Mouse (Mus musculus) cerebral cortex, adult 2 months (tissue): Measurements from ENCODE around the gene Kcnj15.

Experiments
- WGBS: fragments of 180-500 bp; shearing (Covaris S2); methylation state at CpG from one replicate; pipeline ENCODE4 v1.1.7; 2018; 5-methylcytosine and 5-hydroxymethylcytosine counted together

The Kcnj15 gene

GRCm38 (mm10) chr16:95257266-95257894 is at the start of gene Kcnj15:
Kcnj15 (plus strand) TSS chr16:95257558.
- WGBS: 54% methylated on average over 6 of the region's 6 CpGs

DNA sequence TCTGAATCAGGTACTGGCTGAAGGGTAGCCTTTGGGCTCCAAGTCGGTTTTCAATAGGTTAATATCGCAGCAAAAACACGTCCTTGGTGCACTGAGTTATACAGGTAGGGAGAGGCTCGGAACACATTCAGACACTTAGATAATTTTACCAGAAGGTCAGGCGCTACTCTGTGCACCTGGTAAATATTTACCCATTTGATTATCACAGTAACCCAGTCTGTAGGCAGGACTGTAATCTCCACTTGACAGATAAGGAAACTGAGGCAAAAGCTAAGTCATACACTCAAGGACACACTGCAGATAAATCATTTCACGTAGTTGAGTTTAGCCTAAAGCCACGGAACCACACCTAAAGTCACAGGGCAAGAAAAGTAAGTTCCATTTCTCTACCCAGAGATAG is 49.1 kb upstream of the Kcnj15 start:
- 94% methylated on average over 7 of the region's 7 CpGs for WGBS

DNA sequence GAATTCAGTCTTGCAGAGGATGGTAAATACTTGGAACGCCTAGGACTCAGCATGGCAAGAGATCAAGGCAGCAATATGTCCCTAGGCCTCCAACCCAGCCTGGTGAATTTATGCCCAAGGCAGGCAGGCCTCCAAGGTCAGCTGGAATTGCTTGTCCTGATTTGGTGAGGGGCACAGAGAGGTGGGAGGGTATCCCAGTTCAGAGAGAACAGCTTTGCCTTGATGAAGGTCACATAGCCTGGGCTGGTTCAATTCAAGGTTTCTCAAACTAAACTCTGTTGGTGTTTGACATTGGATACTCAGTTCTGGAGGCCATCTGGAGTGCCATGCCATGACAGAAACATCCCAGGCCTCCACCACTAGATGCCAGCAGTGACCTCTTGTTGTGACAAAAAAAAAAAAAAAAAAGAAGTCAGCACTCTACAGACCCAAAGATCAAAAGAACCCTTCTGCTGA is 48.3 kb upstream of the Kcnj15 start:
- WGBS: 48% methylated on average over 1 of the region's 1 CpGs

- 81% methylated on average over 7 of the region's 7 CpGs for WGBS
Measured at GRCm38 (mm10) chr16:95214251-95215197, 42.8 kb upstream of the Kcnj15 start.

DNA sequence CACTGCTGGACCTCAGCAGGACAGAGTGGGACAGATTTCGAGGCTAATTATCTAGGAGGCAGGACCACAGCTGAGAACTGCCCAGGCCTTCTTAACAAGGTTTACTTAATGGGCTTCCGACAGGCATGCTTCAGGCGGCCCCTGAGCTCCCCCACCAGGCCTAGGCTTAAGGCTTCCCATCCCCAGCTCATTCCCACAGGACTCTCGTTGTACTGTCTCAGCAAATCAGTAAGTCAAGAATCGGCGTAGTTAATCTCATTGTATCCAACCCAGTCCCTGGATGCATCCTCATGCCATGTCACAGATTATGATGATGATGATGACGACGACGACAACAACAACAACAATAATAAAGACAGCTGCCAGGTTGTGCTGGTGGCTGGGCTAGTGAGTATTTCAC is 41.6 kb upstream of the Kcnj15 start:
- 92% methylated on average over 9 of the region's 9 CpGs for WGBS

GRCm38 (mm10) chr16:95216346-95216745 is 41.0 kb upstream of the Kcnj15 start:
- WGBS: 94% methylated on average over 7 of the region's 7 CpGs

DNA sequence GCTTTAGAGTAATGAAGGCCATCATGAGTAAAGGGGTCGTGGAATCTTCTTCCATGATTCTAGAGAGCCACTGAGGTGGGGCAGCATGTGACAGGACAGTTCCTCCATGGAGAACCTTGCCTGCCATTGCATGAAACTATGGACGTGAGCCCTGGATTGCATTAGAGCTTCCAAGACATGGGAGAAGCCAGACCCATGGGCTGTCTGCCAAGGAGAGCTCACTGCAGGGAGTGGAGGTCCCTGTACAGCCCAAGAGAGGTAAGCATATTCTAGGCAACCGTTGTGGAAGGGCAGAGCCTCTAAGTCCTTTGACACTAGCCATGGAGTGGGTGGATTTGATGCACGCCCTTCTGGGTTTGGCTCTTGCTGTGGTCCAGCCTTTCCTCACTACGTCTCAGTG is 40.5 kb upstream of the Kcnj15 start:
- WGBS: 87% methylated on average over 5 of the region's 5 CpGs

GRCm38 (mm10) chr16:95218783-95219182 is 38.6 kb upstream of the Kcnj15 start:
- WGBS: 89% methylated on average over 5 of the region's 5 CpGs

- WGBS: 76% methylated on average over 2 of the region's 2 CpGs
Measured at GRCm38 (mm10) chr16:95219459-95219858, 37.9 kb upstream of the Kcnj15 start.

GRCm38 (mm10) chr16:95221051-95221450 is 36.3 kb upstream of the Kcnj15 start:
- 91% methylated on average over 4 of the region's 4 CpGs for WGBS

DNA sequence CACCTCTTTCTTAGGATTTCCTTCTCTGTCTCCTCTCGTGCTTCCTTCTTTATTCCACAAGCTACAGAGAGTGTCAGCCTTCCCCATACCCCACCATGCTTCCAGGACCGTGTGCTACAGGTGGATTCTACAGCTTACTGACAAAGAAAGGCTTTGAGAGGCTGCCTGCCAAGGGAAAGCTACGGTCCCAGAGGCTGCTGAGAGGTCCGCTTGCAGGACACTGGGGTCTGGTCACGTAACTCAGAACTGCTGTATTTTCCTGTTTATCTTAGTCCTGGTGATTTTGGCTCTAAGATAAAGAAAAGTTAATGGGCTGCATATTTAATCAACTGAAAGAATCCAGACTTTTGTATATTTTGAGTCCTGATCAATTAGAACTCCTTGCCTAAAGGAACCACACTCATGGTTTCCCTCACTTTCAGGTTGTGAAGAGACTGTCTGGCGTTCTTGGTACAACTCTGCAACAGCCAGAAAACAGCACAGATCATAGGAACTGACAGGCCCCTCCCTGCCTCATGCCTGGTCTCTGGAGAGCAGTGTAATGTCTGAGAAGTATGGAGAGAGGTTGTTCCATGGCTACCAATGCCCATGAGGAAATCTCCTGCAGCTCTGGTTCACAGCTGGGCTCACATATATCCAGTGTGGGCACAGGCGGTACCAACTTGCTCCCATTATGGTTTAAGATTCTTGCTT is 35.2 kb upstream of the Kcnj15 start:
- WGBS: 70% methylated on average over 7 of the region's 7 CpGs

DNA sequence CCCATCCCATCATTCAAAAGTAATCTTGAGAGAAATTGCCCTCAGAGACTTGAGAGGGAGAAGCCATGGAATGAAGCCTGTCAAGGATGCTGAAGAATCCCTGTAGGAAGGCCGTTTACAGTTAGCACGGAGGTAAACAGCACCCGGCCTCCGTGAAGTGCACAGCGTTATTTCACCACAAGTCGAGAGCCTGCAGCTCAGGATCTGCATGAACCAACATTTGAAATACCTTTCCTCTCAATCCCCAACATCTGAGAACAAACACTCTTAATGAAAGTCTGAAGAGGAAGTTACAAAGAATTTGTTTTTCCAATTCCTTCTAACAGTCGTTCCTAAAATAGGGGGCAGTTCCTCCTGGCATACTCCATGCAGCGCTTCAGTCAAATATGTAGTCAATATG is 33.9 kb upstream of the Kcnj15 start:
- 84% methylated on average over 8 of the region's 8 CpGs for WGBS

- WGBS: 22% methylated on average over 7 of the region's 7 CpGs
Measured at GRCm38 (mm10) chr16:95225285-95225684, 32.1 kb upstream of the Kcnj15 start.

GRCm38 (mm10) chr16:95231768-95232167 is 25.6 kb upstream of the Kcnj15 start:
- WGBS: 79% methylated on average over 4 of the region's 4 CpGs

DNA sequence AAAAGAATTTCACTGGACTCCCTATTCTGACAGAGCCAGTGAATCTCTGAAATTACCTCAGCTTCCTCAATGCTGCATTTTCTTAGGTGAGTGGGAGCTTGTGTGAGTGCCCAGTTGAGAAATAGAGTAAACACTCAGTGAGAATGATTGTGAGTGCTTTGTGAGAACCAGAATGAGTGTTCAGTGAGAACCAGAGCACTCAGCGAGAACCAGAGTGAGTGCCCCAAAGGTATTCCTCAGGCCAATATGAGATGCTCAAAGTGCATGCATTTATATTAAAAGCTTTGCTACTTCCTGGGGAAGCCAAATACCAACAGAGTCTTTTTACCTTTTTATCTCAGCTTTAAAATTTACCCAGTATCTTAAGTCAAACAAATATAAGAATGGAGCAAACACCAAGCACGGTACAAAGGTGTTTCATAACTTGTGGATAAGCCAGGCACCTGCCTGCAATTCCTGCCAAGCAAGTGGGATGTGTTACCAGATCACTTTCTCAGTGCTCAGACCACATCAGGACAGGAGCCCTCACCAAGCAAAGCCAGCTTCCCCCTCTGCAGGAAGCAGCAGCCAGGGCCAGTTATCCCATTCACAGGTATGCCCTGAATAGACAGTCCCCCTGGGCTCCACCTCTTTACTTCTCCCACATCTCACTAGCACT is 22.3 kb upstream of the Kcnj15 start:
- 88% methylated on average over 2 of the region's 2 CpGs for WGBS

DNA sequence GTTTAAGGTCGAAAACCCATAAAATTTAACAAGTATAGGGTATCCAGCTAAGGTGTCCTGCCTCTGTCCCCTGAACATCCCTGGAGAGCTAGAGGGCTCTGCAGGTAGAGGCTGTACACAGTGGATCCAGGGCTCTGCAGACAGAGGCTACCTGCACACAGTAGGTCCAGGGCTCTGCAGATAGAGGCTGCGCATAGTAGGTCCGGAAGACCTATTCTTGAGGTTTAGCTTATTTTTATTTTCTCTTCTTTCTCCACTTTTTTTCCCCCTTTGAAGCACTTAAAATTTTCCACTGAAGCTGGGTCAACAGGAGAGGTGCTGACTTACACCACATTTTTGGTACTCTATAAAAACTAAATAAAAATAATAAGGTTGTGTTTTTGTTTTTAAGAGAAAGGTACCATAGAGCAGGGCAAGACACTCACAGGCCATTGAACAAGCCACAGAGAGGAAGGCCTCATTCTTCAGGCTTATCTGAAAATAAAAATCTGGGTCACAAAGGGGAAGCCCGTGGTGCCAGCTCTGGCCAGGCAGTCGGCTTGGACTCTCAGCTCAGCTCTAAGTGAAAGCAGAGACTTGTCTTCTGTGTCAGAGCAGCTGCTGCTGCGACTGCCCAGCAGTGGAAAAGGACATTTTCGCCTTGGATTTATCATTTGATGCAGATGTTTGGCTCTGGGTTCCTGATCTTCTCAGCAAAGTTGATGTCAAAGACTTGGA is 18.0 kb upstream of the Kcnj15 start:
- WGBS: 75% methylated on average over 7 of the region's 7 CpGs

- 78% methylated on average over 5 of the region's 5 CpGs for WGBS
Measured at GRCm38 (mm10) chr16:95240688-95241087, 16.7 kb upstream of the Kcnj15 start.

GRCm38 (mm10) chr16:95241581-95241980 is 15.8 kb upstream of the Kcnj15 start:
- WGBS: 57% methylated on average over 4 of the region's 4 CpGs

- 65% methylated on average over 4 of the region's 4 CpGs for WGBS
Measured at GRCm38 (mm10) chr16:95242114-95242513, 15.2 kb upstream of the Kcnj15 start.

- 78% methylated on average over 1 of the region's 1 CpGs for WGBS
Measured at GRCm38 (mm10) chr16:95243401-95243800, 14.0 kb upstream of the Kcnj15 start.

- 95% methylated on average over 12 of the region's 12 CpGs for WGBS
Measured at GRCm38 (mm10) chr16:95244626-95245303, 12.6 kb upstream of the Kcnj15 start.
